Mouse (Mus musculus) left cerebral cortex, postnatal 10 days (tissue): ENCODE measurements at regions not wholly inside any gene's neighbourhood (a gene's known extent, or its start where the extent isn't known, plus 50 kb on each side); places are given as distances from the start of the nearest gene placed in this dataset.
"Not testable (repeated sequence)": the region's sequence is repeated elsewhere in the genome, so short reads cannot be mapped to it uniquely, and the experiment has no call there.

Experiments used
- DNase-seq, 2 experiments: peaks; one replicate each; pipeline ENCODE4 v3.0.0; 2021 to 2022; ENCODE audit warnings: low spot score in 2 of 2, mixed read lengths in 1 of 2; ENCODE audit errors: extremely low spot score in 1 of 2
- intact Hi-C: fragments of 180-260 bp; cut with DNase I; formaldehyde crosslinking; loops from one replicate; pipeline ENCODE4 v1.15.1; 2025

- intact Hi-C loops: no loop called here
- no peak for DNase-seq
These were observed 116.7 kb upstream of the Dnajc1 start for GRCm38 (mm10) chr2:18509317-18509716.

- intact Hi-C loops: no loop called here
- DNase-seq: peak; percentile 21 to 49
These were observed 80.7 kb upstream of the Dnajc1 start for GRCm38 (mm10) chr2:18473361-18473771.

- intact Hi-C loops: no loop called here
- no peak for DNase-seq
These were observed 68.3 kb upstream of the Dnajc1 start for GRCm38 (mm10) chr2:18460901-18461300.

GRCm38 (mm10) chr2:18460281-18460680 lies 67.7 kb upstream of the Dnajc1 start:
- DNase-seq, intact Hi-C loops: not testable (repeated sequence)

GRCm38 (mm10) chr2:18453426-18453825 lies 60.8 kb upstream of the Dnajc1 start:
- DNase-seq, intact Hi-C loops: not testable (repeated sequence)

- intact Hi-C loops: no loop called here
- no peak for DNase-seq
These were observed 53.2 kb upstream of the Dnajc1 start for GRCm38 (mm10) chr2:18445809-18446208.
